Mouse (Mus musculus): ENCODE results near the gene Olfr914.

Olfr914 gene

GRCm38 (mm10) chr9:38604802-38605201 is at the start of gene Olfr914:
Gene Olfr914 (plus strand): TSS chr9:38605102.
- DNase-seq (ENCODE audit: low spot score): no peak

DNA sequence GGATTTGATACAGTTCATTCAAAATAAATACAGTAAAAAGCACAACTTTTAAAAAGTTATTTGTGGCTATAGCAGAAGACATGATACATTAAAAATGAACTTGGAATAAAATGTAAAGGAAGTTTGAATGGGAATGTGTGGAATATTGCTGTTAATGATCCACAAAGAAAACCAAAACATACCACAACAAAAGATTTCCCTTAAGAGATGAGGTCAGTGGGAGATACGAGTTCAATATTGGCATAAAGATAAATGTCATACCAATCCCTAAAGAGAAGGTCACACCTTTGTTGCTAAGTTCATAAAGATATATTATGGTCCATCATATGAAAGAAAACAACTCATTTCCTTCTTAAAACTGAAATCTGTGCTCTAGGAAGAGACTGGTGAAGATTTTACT is 25.0 kb upstream of the Olfr914 start, which contains the start of gene Olfr912:
TSS of gene Olfr912 (plus strand) at position 301 of the 400 bp plus-strand sequence.
- no peak for DNase-seq (ENCODE audit: low spot score)

DNA sequence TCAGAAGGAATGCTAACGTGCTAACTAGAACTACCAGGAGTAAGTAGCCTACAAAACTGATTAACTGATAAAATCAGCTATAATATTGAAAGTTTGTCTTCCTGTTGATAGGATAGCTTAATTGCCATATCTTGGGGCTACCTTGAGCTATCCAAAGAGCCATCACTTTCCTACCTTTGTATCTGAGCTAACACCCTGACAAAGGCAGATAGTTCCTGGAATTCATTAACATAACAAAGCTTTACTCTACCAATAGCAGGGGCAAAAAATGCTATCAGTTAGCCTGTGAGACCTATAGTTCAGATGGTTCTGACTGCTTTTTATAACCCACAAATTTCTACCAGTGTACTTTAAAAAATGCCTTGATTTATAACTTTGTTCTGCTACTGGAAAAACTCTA is 13.8 kb upstream of the Olfr914 start:
- no peak for DNase-seq (ENCODE audit: low spot score)

DNA sequence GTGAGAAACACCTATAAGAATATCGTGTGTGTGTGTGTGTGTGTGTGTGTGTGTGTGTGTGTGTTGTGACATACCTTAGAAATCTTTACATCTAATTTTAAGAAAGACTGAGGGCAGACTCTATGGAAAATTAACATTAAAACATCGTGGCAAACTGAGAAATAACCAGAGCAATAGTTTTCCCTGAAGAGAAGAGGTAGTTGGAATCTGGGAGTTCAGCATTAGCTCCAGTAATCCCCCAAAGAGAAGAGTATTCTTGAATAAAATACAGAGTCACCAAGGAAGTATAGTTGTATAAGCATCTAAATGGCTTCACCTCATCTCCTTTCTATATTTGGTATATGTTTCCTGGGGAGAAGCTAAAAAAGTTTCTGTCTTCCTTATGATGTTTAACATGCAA is 12.4 kb upstream of the Olfr914 start, which contains the start of gene Olfr913:
TSS of gene Olfr913 (plus strand) at position 301 of the 400 bp plus-strand sequence.
- no peak for DNase-seq (ENCODE audit: low spot score)

- no peak for DNase-seq (ENCODE audit: low spot score)
These were observed 27.5 kb downstream of the Olfr914 start for GRCm38 (mm10) chr9:38632406-38632805.

DNA sequence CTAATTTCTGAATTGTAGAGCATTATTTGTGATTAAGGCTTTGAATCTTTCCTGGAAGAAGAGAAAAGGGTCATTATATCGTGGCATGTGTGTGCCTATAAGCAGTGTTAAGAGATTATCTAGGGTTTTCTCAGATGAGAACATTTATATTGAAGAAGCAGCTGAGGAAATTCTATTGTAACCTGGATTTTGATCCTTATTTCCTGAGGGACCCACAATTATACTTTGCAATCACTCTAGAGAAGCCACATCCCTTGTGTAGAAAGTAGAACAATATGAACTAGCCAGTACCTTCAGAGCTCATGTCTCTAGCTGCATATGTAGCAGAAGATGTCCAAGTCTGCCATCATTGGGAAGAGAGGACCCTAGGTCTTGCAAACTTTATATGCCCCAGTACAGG is 54.9 kb downstream of the Olfr914 start, which contains the start of gene Olfr916:
TSS of gene Olfr916 (minus strand) at position 101 of the 400 bp plus-strand sequence.
- no peak for DNase-seq (ENCODE audit: low spot score)

Measured in ovary, postnatal 36 days (tissue).